Mouse (Mus musculus): ENCODE measurements around the gene Aldh8a1.

DNA sequence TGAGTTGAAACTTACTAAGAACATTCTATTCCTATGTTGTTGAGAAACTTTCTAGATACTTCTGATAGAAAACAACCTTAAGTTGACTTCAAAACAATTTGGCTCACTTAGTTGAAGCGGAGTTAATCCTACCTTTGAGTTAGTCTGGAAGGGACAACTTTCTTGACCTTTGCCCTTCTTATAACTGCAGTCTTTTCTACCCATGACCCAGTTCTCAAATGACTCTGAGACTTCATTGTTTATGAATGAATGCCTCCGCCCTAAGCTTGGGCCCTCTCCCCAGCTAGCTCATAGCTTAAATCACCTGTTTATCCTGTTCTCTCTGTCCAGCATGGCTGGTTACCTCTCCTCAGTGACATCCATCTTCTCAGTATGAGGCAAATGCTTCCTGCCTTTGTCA is 7.5 kb upstream of the Aldh8a1 start:
- no peak for TF ChIP-seq POLR2A (IDR thresholded peaks at IDR 0.05; ENCODE audit: low read depth, low read length)
- TF ChIP-seq CTCF (IDR thresholded peaks at IDR 0.05; ENCODE audit: extremely low read depth, insufficient read depth, insufficient read length, insufficient replicate concordance): no peak
